Mouse (Mus musculus): ENCODE measurements around the gene Alk.

- no peak for TF ChIP-seq CTCF (IDR thresholded peaks at IDR 0.05)
- no peak for TF ChIP-seq EP300 (IDR thresholded peaks at IDR 0.05; ENCODE audit: insufficient read depth, low read depth, low read length)
- TF ChIP-seq POLR2A (IDR thresholded peaks at IDR 0.05; ENCODE audit: insufficient read depth, low read depth, low read length): no peak
Observed at GRCm38 (mm10) chr17:72417451-72417850, 187.0 kb downstream of the Alk start.
